Mouse (Mus musculus): Measurements from ENCODE around the gene Fer1l4. TPM values are rescaled to one million over a fixed set of nuclear protein-coding genes. Genes with fewer than 3 reads are reported as not detected.

Fer1l4 gene
- 0.15 and 0.37 TPM in 2 replicates for polyA plus RNA-seq (2015; fragmentation: Nextera tagmentation; extraction: Ambion mirVana)

GRCm38 (mm10) chr2:156052816-156053215 lies at the start of gene Fer1l4:
TSS of gene Fer1l4 (minus strand) at chr2:156052947.
- H3K4me1 ChIP-seq (ENCODE audit: insufficient read depth, low read length), result no peaks in the 10 kb centered on the region
- H3K4me3 ChIP-seq (ENCODE audit: low read length), result no peak within 1 kb of the TSS
- H3K27me3 ChIP-seq (ENCODE audit: insufficient read depth, low read length), result no peaks in the 10 kb centered on the region
- no peak within 1 kb of the TSS for H3K9ac ChIP-seq (replicated peaks; ENCODE audit: low read length)
- no peaks in the 10 kb centered on the region for H3K9me3 ChIP-seq (ENCODE audit: low read length)
- no peak for ATAC-seq (ENCODE audit: low FRiP score, low TSS enrichment)
- no peak within 1 kb of the TSS for H3K4me2 ChIP-seq (replicated peaks; ENCODE audit: low read depth, low read length)
- no peak within 1 kb of the TSS for H3K27ac ChIP-seq (ENCODE audit: low read length)
- no peaks in the 10 kb centered on the region for H3K36me3 ChIP-seq (ENCODE audit: insufficient read depth, low read length)
- 79% methylated on average over 9 of the region's 9 CpGs for WGBS

DNA sequence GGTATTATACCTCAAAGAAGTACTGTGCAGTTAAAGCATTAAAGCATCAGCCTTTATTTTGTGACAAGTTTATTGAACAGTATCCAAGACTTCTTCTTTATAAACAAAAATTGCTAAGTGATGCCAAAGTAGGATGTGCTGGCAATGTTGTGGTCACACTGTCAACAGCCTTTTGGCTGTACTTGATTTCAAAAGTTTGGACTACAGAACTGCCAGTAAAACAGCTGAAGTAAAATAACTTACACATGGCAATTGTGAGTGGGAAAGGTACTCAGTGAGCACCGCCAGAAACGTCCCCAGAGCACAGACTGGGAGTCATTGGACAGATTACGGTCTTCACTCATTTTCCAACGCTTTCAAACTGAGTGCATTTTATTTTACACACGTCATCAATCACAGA lies 39.2 kb upstream of the Fer1l4 start:
- Histone ChIP-seq H3K4me1 (ENCODE audit: insufficient read depth, low read length) (no peaks in the 10 kb centered on the region), H3K27ac (ENCODE audit: low read length) (no peak overlapping the region), H3K9ac (replicated peaks; ENCODE audit: low read length) (no peak overlapping the region), H3K4me2 (replicated peaks; ENCODE audit: low read depth, low read length) (no peak overlapping the region), H3K9me3 (ENCODE audit: low read length) (no peaks in the 10 kb centered on the region), H3K4me3 (ENCODE audit: low read length) (no peak overlapping the region), H3K27me3 (ENCODE audit: insufficient read depth, low read length) (no peaks in the 10 kb centered on the region), H3K36me3 (ENCODE audit: insufficient read depth, low read length) (peaks cover 19% of the 10 kb centered on the region)
- WGBS, result 81% methylated on average over 5 of the region's 5 CpGs
- no peak for ATAC-seq (ENCODE audit: low FRiP score, low TSS enrichment)

DNA sequence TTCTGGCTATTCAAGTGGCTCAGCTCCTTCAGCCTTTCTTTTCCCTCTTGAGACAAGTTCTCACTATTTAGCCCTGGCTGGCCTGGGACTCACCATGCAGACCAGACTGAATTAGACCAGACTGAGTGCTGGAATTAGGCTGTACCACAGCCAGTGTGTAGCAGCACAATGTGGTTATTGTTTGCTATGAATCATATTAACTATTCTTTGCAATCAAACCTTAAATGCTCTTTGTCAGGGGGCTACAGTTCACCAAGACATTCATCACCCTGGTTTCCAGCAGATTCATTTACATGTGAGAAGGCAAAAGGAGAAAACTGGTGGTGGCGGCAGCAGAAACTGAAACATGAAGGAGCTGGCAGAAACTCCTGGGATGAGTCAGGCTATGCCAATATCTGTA lies 37.1 kb upstream of the Fer1l4 start:
- Histone ChIP-seq H3K4me2 (replicated peaks; ENCODE audit: low read depth, low read length) (no peak overlapping the region), H3K4me3 (ENCODE audit: low read length) (no peak overlapping the region), H3K27ac (ENCODE audit: low read length) (no peak overlapping the region), H3K27me3 (ENCODE audit: insufficient read depth, low read length) (no peaks in the 10 kb centered on the region), H3K4me1 (ENCODE audit: insufficient read depth, low read length) (no peaks in the 10 kb centered on the region), H3K9ac (replicated peaks; ENCODE audit: low read length) (no peak overlapping the region), H3K9me3 (ENCODE audit: low read length) (no peaks in the 10 kb centered on the region), H3K36me3 (ENCODE audit: insufficient read depth, low read length) (peaks cover 7% of the 10 kb centered on the region; the same call in 1 of the 2 replicates)
- 94% methylated on average over 1 of the region's 1 CpGs for WGBS
- no peak for ATAC-seq (ENCODE audit: low FRiP score, low TSS enrichment)

DNA sequence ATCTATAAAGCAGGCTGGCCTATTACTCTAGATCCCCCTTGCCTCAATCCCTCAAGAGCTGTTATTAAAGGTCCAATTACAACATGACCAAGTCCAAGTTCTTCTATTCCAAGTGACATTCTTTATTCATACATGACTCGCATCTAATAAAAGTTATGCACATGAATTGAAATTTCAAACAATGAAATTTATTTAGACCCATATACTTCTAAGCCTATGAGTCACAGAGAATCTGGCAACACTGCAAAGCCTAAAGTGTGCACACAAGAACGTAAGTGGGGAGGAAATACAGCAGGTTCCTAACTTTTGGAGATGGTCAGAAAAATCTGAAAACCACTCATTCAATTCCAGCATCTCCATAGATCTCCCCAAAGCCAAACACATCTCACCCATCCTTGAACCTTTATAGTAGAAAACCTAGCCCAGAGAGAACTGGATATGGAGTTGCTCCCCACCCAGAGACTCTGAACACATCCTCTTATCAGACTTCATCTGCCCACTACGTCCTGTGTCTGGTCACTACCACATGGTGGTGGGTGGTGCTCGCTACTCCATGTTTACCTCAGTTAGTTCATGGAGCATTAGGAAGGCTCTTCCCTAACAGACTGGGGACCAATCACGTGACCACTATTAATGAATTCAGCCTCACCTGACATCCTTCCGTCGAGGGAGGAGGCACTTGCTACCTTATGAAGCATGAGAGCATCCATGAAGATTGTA lies 34.8 kb upstream of the Fer1l4 start:
- no peaks in the 10 kb centered on the region for H3K4me1 ChIP-seq (ENCODE audit: insufficient read depth, low read length)
- peaks cover 7% of the 10 kb centered on the region; the same call in 1 of the 2 replicates for H3K36me3 ChIP-seq (ENCODE audit: insufficient read depth, low read length)
- no peak for ATAC-seq (ENCODE audit: low FRiP score, low TSS enrichment)
- H3K9me3 ChIP-seq (ENCODE audit: low read length), result no peaks in the 10 kb centered on the region
- no peaks in the 10 kb centered on the region for H3K27me3 ChIP-seq (ENCODE audit: insufficient read depth, low read length)
- H3K4me2 ChIP-seq (replicated peaks; ENCODE audit: low read depth, low read length), result no peak overlapping the region
- H3K9ac ChIP-seq (replicated peaks; ENCODE audit: low read length), result no peak overlapping the region
- no peak overlapping the region for H3K4me3 ChIP-seq (ENCODE audit: low read length)
- H3K27ac ChIP-seq (ENCODE audit: low read length), result no peak overlapping the region
- WGBS, result 88% methylated on average over 7 of the region's 7 CpGs

- Histone ChIP-seq H3K36me3 (ENCODE audit: insufficient read depth, low read length) (peaks cover 1% of the 10 kb centered on the region; the same call in 1 of the 2 replicates), H3K27ac (ENCODE audit: low read length) (no peak overlapping the region), H3K9ac (replicated peaks; ENCODE audit: low read length) (no peak overlapping the region), H3K4me2 (replicated peaks; ENCODE audit: low read depth, low read length) (no peak overlapping the region), H3K27me3 (ENCODE audit: insufficient read depth, low read length) (no peaks in the 10 kb centered on the region), H3K4me1 (ENCODE audit: insufficient read depth, low read length) (no peaks in the 10 kb centered on the region), H3K9me3 (ENCODE audit: low read length) (no peaks in the 10 kb centered on the region), H3K4me3 (ENCODE audit: low read length) (no peak overlapping the region)
- WGBS, result 87% methylated on average over 3 of the region's 3 CpGs
- no peak for ATAC-seq (ENCODE audit: low FRiP score, low TSS enrichment)
Measured at GRCm38 (mm10) chr2:156084541-156084940, 31.8 kb upstream of the Fer1l4 start.

GRCm38 (mm10) chr2:156080391-156080790 lies 27.6 kb upstream of the Fer1l4 start:
- Histone ChIP-seq H3K27ac (ENCODE audit: low read length) (no peak overlapping the region), H3K9me3 (ENCODE audit: low read length) (no peaks in the 10 kb centered on the region), H3K4me3 (ENCODE audit: low read length) (no peak overlapping the region), H3K9ac (replicated peaks; ENCODE audit: low read length) (no peak overlapping the region), H3K27me3 (ENCODE audit: insufficient read depth, low read length) (no peaks in the 10 kb centered on the region), H3K4me1 (ENCODE audit: insufficient read depth, low read length) (no peaks in the 10 kb centered on the region), H3K36me3 (ENCODE audit: insufficient read depth, low read length) (peaks cover 36% of the 10 kb centered on the region), H3K4me2 (replicated peaks; ENCODE audit: low read depth, low read length) (no peak overlapping the region)
- 81% methylated on average over 7 of the region's 7 CpGs for WGBS
- no peak for ATAC-seq (ENCODE audit: low FRiP score, low TSS enrichment)

DNA sequence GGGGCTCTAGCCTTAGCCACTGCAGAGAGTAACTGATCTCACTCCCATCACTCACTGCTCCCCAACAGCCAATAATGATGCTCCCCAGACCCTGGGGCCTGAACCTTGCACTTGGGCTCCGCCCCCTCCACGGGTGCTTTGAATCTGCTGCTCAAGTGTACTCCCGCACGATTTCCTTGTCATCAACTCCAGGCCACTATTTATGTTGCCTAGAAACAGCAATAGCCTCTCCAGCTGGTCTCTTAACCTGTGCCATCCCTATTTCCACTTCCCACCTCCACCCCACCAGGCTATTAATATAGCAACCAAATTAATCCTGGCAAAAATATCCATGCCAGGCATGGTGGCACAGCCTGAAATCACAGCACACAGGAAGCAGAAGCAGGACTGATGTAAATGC lies 26.9 kb upstream of the Fer1l4 start:
- Histone ChIP-seq H3K4me2 (replicated peaks; ENCODE audit: low read depth, low read length) (no peak overlapping the region), H3K36me3 (ENCODE audit: insufficient read depth, low read length) (peaks cover 41% of the 10 kb centered on the region), H3K27ac (ENCODE audit: low read length) (no peak overlapping the region), H3K9ac (replicated peaks; ENCODE audit: low read length) (no peak overlapping the region), H3K27me3 (ENCODE audit: insufficient read depth, low read length) (no peaks in the 10 kb centered on the region), H3K4me1 (ENCODE audit: insufficient read depth, low read length) (no peaks in the 10 kb centered on the region), H3K4me3 (ENCODE audit: low read length) (no peak overlapping the region), H3K9me3 (ENCODE audit: low read length) (no peaks in the 10 kb centered on the region)
- WGBS, result 30% methylated on average over 4 of the region's 4 CpGs
- ATAC-seq (ENCODE audit: low FRiP score, low TSS enrichment), result no peak

- no peak overlapping the region for H3K9ac ChIP-seq (replicated peaks; ENCODE audit: low read length)
- 74% methylated on average over 8 of the region's 8 CpGs for WGBS
- peaks cover 46% of the 10 kb centered on the region for H3K36me3 ChIP-seq (ENCODE audit: insufficient read depth, low read length)
- H3K9me3 ChIP-seq (ENCODE audit: low read length), result no peaks in the 10 kb centered on the region
- no peak overlapping the region for H3K4me3 ChIP-seq (ENCODE audit: low read length)
- no peaks in the 10 kb centered on the region for H3K27me3 ChIP-seq (ENCODE audit: insufficient read depth, low read length)
- H3K27ac ChIP-seq (ENCODE audit: low read length), result no peak overlapping the region
- no peak for ATAC-seq (ENCODE audit: low FRiP score, low TSS enrichment)
- no peak overlapping the region for H3K4me2 ChIP-seq (replicated peaks; ENCODE audit: low read depth, low read length)
- H3K4me1 ChIP-seq (ENCODE audit: insufficient read depth, low read length), result no peaks in the 10 kb centered on the region
Measured at GRCm38 (mm10) chr2:156079183-156079560, 26.4 kb upstream of the Fer1l4 start.

DNA sequence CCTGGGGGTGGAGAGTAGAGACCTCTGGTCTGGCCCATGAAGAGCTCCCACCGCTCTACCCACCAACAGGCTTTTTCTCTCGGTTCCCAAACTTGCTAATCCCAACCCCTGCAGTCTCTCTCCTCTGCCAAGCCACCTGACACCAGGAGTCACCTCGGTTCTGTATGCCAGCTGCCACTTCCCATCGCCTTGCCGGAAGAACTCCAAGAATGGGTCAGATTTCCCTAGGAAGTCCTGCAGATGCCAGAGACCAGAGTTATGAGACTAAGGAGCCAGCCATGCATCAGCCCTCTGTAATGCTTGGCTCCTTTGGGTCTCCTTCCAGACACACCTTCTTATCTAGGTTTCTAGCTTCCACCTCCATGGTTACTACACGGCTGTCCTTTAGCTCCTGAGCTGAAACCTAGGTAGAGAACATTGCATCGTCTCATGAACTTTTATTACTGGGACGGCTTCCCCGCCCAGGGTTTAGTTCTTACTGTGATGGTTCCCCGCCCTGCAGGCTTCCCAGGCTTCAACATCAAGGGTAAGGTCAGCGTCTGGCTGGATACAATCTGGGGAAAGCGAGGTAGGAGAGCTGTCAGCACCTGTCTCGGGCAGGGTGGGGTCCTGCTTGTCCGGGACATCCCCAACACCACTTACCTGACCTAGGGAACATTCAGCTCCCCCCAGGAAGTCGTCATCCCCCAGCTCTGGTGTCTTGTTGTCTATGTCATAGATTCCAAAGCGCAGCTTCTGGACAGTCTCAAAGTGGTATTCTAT lies 25.9 kb upstream of the Fer1l4 start:
- no peaks in the 10 kb centered on the region for H3K9me3 ChIP-seq (ENCODE audit: low read length)
- no peak overlapping the region for H3K4me3 ChIP-seq (ENCODE audit: low read length)
- WGBS, result 86% methylated on average over 16 of the region's 16 CpGs
- no peaks in the 10 kb centered on the region for H3K4me1 ChIP-seq (ENCODE audit: insufficient read depth, low read length)
- H3K9ac ChIP-seq (replicated peaks; ENCODE audit: low read length), result no peak overlapping the region
- H3K36me3 ChIP-seq (ENCODE audit: insufficient read depth, low read length), result peaks cover 52% of the 10 kb centered on the region
- H3K27ac ChIP-seq (ENCODE audit: low read length), result no peak overlapping the region
- H3K27me3 ChIP-seq (ENCODE audit: insufficient read depth, low read length), result no peaks in the 10 kb centered on the region
- H3K4me2 ChIP-seq (replicated peaks; ENCODE audit: low read depth, low read length), result no peak overlapping the region
- no peak for ATAC-seq (ENCODE audit: low FRiP score, low TSS enrichment)

- no peak overlapping the region for H3K4me2 ChIP-seq (replicated peaks; ENCODE audit: low read depth, low read length)
- H3K9ac ChIP-seq (replicated peaks; ENCODE audit: low read length), result no peak overlapping the region
- H3K4me3 ChIP-seq (ENCODE audit: low read length), result no peak overlapping the region
- H3K27ac ChIP-seq (ENCODE audit: low read length), result no peak overlapping the region
- 90% methylated on average over 7 of the region's 7 CpGs for WGBS
- no peaks in the 10 kb centered on the region for H3K9me3 ChIP-seq (ENCODE audit: low read length)
- H3K36me3 ChIP-seq (ENCODE audit: insufficient read depth, low read length), result peaks cover 63% of the 10 kb centered on the region
- ATAC-seq (ENCODE audit: low FRiP score, low TSS enrichment), result no peak
- no peaks in the 10 kb centered on the region for H3K27me3 ChIP-seq (ENCODE audit: insufficient read depth, low read length)
- no peaks in the 10 kb centered on the region for H3K4me1 ChIP-seq (ENCODE audit: insufficient read depth, low read length)
Measured at GRCm38 (mm10) chr2:156077461-156077860, 24.7 kb upstream of the Fer1l4 start.

All from kidney, embryonic 16.5 days (tissue).